Mouse (Mus musculus) kidney, postnatal 0 days (tissue): ENCODE measurements around the gene Slamf1. TPM values are rescaled to one million over a fixed set of nuclear protein-coding genes. Genes with fewer than 3 reads are reported as not detected.

ENCODE experiments used
- ATAC-seq: fragments of 200-750 bp; cut with Nextera tagmentation; replicated peaks from 2 replicates; pipeline ENCODE4 v1.8.0; 2017; ENCODE audit warnings: low read depth, moderate number of reproducible peaks, moderate TSS enrichment, moderate library complexity; ENCODE audit not compliant: low FRiP score
- DNase-seq: peaks from one replicate; pipeline ENCODE4 v3.0.0-alpha.2; 2016; ENCODE audit warnings: low spot score
- H3K27ac ChIP-seq: fragments of 300-500 bp; sonication (generic); 2 replicates; pipeline ENCODE4 v1.5.1; 2014; ENCODE audit warnings: mild to moderate bottlenecking
- H3K27me3 ChIP-seq: fragments of 300-500 bp; sonication (generic); 2 replicates; pipeline ENCODE4 v1.6.1; 2014; ENCODE audit warnings: low read length, mixed read lengths; ENCODE audit not compliant: insufficient read depth
- H3K36me3 ChIP-seq: fragments of 300-500 bp; sonication (generic); 2 replicates; pipeline ENCODE4 v1.6.1; 2014; ENCODE audit warnings: low read length, mixed read lengths; ENCODE audit not compliant: insufficient read depth
- H3K4me1 ChIP-seq: fragments of 300-500 bp; sonication (generic); replicated peaks from 2 replicates; pipeline ENCODE4 v1.6.1; 2014; ENCODE audit warnings: antibody characterized with exemption, low read length, mixed read lengths; ENCODE audit not compliant: insufficient read depth
- H3K4me2 ChIP-seq: fragments of 300-500 bp; sonication (generic); 2 replicates; pipeline ENCODE4 v1.6.1; 2014; ENCODE audit warnings: mild to moderate bottlenecking, low read length, moderate library complexity, mixed read lengths
- H3K4me3 ChIP-seq: fragments of 300-500 bp; sonication (generic); replicated peaks from 2 replicates; pipeline ENCODE4 v1.5.1; 2014; ENCODE audit warnings: low read depth, low read length
- H3K9ac ChIP-seq: fragments of 300-500 bp; sonication (generic); 2 replicates; pipeline ENCODE4 v1.6.1; 2014; ENCODE audit warnings: low read depth, low read length
- H3K9me3 ChIP-seq: fragments of 300-500 bp; sonication (generic); replicated peaks from 2 replicates; pipeline ENCODE4 v1.6.1; 2016; ENCODE audit warnings: low read length, inconsistent platforms, mixed read lengths
- CTCF ChIP-seq: IDR thresholded peaks from 2 replicates; pipeline ENCODE4 v1.5.1; 2016; ENCODE audit warnings: antibody characterized with exemption, low read depth, mild to moderate bottlenecking, moderate library complexity
- WGBS: fragments of 180-500 bp; shearing (Covaris S2); extraction: QIAGEN DNeasy Blood & Tissue Kit; methylation state at CpG from one replicate; pipeline ENCODE4 v1.1.7; 2014; 5-methylcytosine and 5-hydroxymethylcytosine counted together
- polyA plus RNA-seq: library from polyadenylated mRNA; unstranded; fragments of >200 nt; fragmentation: Nextera tagmentation; extraction: Ambion mirVana; gene quantifications from 2 replicates; pipeline ENCODE4 v1.2.1, GENCODE M21; 2015

The Slamf1 gene
- polyA plus RNA-seq, 1 experiment from 2014 or later: 0.03 TPM

DNA sequence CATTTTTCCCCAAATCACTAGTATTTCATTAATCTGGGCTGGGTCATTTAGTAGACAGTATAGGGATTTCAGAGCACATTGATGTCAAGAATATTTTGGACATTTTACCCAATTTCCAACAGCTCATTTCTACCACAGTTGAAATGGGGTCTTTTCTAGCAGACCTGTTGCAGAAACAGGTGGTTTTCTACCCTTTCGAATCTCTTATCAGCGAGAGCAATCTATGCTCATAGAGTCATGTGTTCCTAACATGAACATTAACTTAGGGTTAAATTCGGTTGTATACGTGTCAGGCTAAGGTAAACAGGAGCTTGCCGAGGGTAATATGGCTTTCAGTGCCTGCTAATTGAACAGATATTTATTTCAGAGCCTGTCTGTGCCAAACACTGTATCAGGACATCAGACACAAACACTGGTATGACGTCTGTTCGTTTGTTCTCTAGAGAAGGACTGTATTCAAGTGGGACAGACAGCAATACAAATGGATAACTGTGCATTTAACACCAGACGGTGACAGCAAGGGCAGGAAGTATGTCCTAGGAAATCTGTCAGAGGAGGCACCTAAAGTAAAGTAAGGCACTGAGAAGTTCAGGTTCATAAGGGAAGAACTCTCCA is 5.3 kb downstream of the Slamf1 start:
- Histone ChIP-seq H3K27ac (no peak overlapping the region), H3K36me3 (no peaks in the 10 kb centered on the region), H3K4me1 (no peaks in the 10 kb centered on the region), H3K4me2 (no peak overlapping the region), H3K4me3 (no peak overlapping the region), H3K9me3 (no peaks in the 10 kb centered on the region), H3K9ac (no peak overlapping the region), H3K27me3 (no peaks in the 10 kb centered on the region)
- ATAC-seq (no peak), DNase-seq (no peak)
- 61% methylated on average over 8 of the region's 8 CpGs for WGBS
- no peak for TF ChIP-seq CTCF

GRCm38 (mm10) chr1:171773232-171773989 is 6.5 kb downstream of the Slamf1 start:
- H3K9ac ChIP-seq: no peak overlapping the region
- ATAC-seq (no peak), DNase-seq (no peak)
- H3K36me3 ChIP-seq: no peaks in the 10 kb centered on the region
- no peak overlapping the region for H3K4me3 ChIP-seq
- no peak overlapping the region for H3K4me2 ChIP-seq
- no peak for TF ChIP-seq CTCF
- no peaks in the 10 kb centered on the region for H3K9me3 ChIP-seq
- no peak overlapping the region for H3K27ac ChIP-seq
- no peaks in the 10 kb centered on the region for H3K27me3 ChIP-seq
- no peaks in the 10 kb centered on the region for H3K4me1 ChIP-seq
- 83% methylated on average over 10 of the region's 10 CpGs for WGBS

GRCm38 (mm10) chr1:171774266-171774665 is 7.3 kb downstream of the Slamf1 start:
- Histone ChIP-seq H3K27ac (no peak overlapping the region), H3K4me3 (no peak overlapping the region), H3K9me3 (no peaks in the 10 kb centered on the region), H3K36me3 (no peaks in the 10 kb centered on the region), H3K9ac (no peak overlapping the region), H3K4me2 (no peak overlapping the region), H3K4me1 (no peaks in the 10 kb centered on the region), H3K27me3 (no peaks in the 10 kb centered on the region)
- ATAC-seq (no peak), DNase-seq (no peak)
- TF ChIP-seq CTCF: no peak
- WGBS: 66% methylated on average over 5 of the region's 5 CpGs

GRCm38 (mm10) chr1:171774678-171775077 is 7.8 kb downstream of the Slamf1 start:
- Histone ChIP-seq H3K27ac (no peak overlapping the region), H3K27me3 (no peaks in the 10 kb centered on the region), H3K36me3 (no peaks in the 10 kb centered on the region), H3K9ac (no peak overlapping the region), H3K9me3 (no peaks in the 10 kb centered on the region), H3K4me1 (no peaks in the 10 kb centered on the region), H3K4me2 (no peak overlapping the region), H3K4me3 (no peak overlapping the region)
- TF ChIP-seq CTCF: no peak
- 71% methylated on average over 11 of the region's 11 CpGs for WGBS
- DNase-seq (no peak), ATAC-seq (no peak)

- WGBS: 79% methylated on average over 4 of the region's 4 CpGs
Measured at GRCm38 (mm10) chr1:171775781-171776180, 8.9 kb downstream of the Slamf1 start.

DNA sequence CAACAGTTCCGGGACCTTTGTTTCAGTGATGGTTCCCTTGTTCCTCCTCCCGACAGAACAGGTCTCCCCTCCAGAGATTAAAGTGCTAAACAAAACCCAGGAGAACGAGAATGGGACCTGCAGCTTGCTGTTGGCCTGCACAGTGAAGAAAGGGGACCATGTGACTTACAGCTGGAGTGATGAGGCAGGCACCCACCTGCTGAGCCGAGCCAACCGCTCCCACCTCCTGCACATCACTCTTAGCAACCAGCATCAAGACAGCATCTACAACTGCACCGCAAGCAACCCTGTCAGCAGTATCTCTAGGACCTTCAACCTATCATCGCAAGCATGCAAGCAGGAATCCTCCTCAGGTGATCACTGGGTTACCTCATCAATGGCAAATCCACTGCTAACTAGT is 10.1 kb downstream of the Slamf1 start:
- H3K4me1 ChIP-seq: no peaks in the 10 kb centered on the region
- H3K4me3 ChIP-seq: no peak overlapping the region
- ATAC-seq: no peak
- H3K27ac ChIP-seq: no peak overlapping the region
- no peaks in the 10 kb centered on the region for H3K27me3 ChIP-seq
- no peaks in the 10 kb centered on the region for H3K9me3 ChIP-seq
- WGBS: 77% methylated on average over 7 of the region's 7 CpGs
- DNase-seq: no peak
- H3K36me3 ChIP-seq: no peaks in the 10 kb centered on the region
- no peak overlapping the region for H3K4me2 ChIP-seq
- H3K9ac ChIP-seq: no peak overlapping the region
- no peak for TF ChIP-seq CTCF

More at GRCm38 (mm10) chr1:171775781-171776180, 8.9 kb downstream of the Slamf1 start:
- no peaks in the 10 kb centered on the region for H3K9me3 ChIP-seq
- no peaks in the 10 kb centered on the region for H3K27me3 ChIP-seq
- no peak for TF ChIP-seq CTCF
- no peak overlapping the region for H3K4me2 ChIP-seq
- no peaks in the 10 kb centered on the region for H3K4me1 ChIP-seq
- H3K9ac ChIP-seq: no peak overlapping the region
- DNase-seq (no peak), ATAC-seq (no peak)
- no peak overlapping the region for H3K4me3 ChIP-seq
- H3K36me3 ChIP-seq: no peaks in the 10 kb centered on the region
- H3K27ac ChIP-seq: no peak overlapping the region
